Mouse (Mus musculus): ENCODE measurements around the gene Nop58.

DNA sequence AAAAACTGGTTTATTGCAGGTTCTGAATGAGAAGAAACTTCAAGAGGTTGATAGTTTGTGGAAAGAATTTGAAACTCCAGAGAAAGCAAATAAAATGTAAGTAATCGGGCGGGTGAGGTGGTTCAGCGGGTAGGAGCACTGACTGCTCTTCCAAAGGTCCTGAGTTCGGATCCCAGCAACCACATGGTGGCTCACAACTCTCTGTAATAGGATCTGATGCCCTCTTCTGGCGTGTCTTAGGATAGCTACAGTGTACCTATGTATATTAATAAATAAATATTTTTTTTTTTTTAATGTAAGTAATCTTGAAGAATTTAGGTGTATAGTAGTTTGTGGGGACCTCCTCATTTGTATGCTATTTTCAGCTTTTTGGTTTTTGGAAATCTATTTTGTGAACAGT, 5.7 kb downstream of the Nop58 start:
- no peak for TF ChIP-seq MAFK (IDR thresholded peaks at IDR 0.05; ENCODE audit: insufficient read depth, low read depth, low read length)
- no peak for TF ChIP-seq ZC3H11A (IDR thresholded peaks at IDR 0.05; ENCODE audit: borderline replicate concordance, low read depth, low read length)
- no peak for TF ChIP-seq ZNF384 (IDR thresholded peaks at IDR 0.05; ENCODE audit: low read depth, low read length)
- no peak for TF ChIP-seq CHD2 (IDR thresholded peaks at IDR 0.05; ENCODE audit: low read depth, low read length)
- no peak for TF ChIP-seq HCFC1 (IDR thresholded peaks at IDR 0.05; ENCODE audit: borderline replicate concordance, insufficient read depth, low read length)
